Mouse (Mus musculus): ENCODE results near the gene Tiam1.

- TF ChIP-seq POLR2A (IDR thresholded peaks at IDR 0.05; ENCODE audit: extremely low read depth, insufficient read depth, low read length) (no peak), CTCF (IDR thresholded peaks at IDR 0.05; ENCODE audit: low read depth, low read length) (no peak)
Measured at GRCm38 (mm10) chr16:89991701-89992152, 151.8 kb downstream of the Tiam1 start.
